Mouse (Mus musculus) small intestine, adult 2 months (tissue): ENCODE results near the gene Styxl1.

Source experiments
- CTCF ChIP-seq: fragments of 200-500 bp; IDR thresholded peaks from 2 replicates; pipeline ENCODE4 v1.5.1; 2012; ENCODE audit warnings: low read depth, mild to moderate bottlenecking, control low read depth, inconsistent platforms, low read length, moderate library complexity, mixed read lengths; ENCODE audit not compliant: insufficient replicate concordance, insufficient read length; ENCODE audit errors: extremely low read depth
- POLR2A ChIP-seq: fragments of 200-500 bp; IDR thresholded peaks from 2 replicates; pipeline ENCODE4 v1.6.1; 2012; ENCODE audit warnings: low read depth, mild to moderate bottlenecking, control low read depth, inconsistent platforms, low read length, moderate library complexity

- TF ChIP-seq CTCF (no peak), POLR2A (no peak)
Observed at GRCm38 (mm10) chr5:135803135-135803534, 24.9 kb upstream of the Styxl1 start.
